ENCODE assay signal across 8 mouse cellular contexts in genomic region chr8:120736486-120736885, GRCm38 (mm10). TPM values are rescaled to one million over a fixed set of nuclear protein-coding genes. Genes with fewer than 3 reads are reported as not detected.
A peak's percentile ranks its signal among the peaks of the same experiment; 100 is the strongest.
DNase-seq lines count a peak whose midpoint lies in the region; ATAC-seq and TF ChIP-seq lines count a peak whose summit lies in the region.

No protein-coding gene starts in this region.

- H3K9ac ChIP-seq in heart, embryonic 14.5 days (ENCODE audit: low read length), result peak overlapping the region; percentile 63

- no peak for TF ChIP-seq POLR2A in cortical plate, adult 2 months (IDR thresholded peaks at IDR 0.05; ENCODE audit: extremely low read depth, insufficient read depth, low read length)

- H3K79me2 ChIP-seq in macrophage (ENCODE audit: inconsistent target), result peaks cover 53% of the 10 kb centered on the region

- WGBS in heart, embryonic 14.5 days, result under 1% methylated on average over 11 of the region's 11 CpGs
- WGBS in macrophage (ENCODE audit: missing documents), result 2% methylated on average over 11 of the region's 11 CpGs

- DNase-seq in layer of hippocampus, adult 2 months (ENCODE audit: low spot score in 2 of 2), result no peak
- DNase-seq in layer of hippocampus, postnatal 36 days, result no peak
- DNase-seq in kidney, postnatal 14 days, result peak; percentile 72
- no peak for DNase-seq in c-Kit-positive CD71-positive TER-119-positive erythroid progenitor cells, embryonic 14.5 days (ENCODE audit: low spot score)
- DNase-seq in testis, postnatal 14 days (ENCODE audit: low spot score), result no peak

- peak overlapping the region; percentile 63 for H3K4me3 ChIP-seq in layer of hippocampus, adult 2 months
- peak overlapping the region; percentile 32 for H3K4me3 ChIP-seq in cortical plate, adult 2 months (ENCODE audit: insufficient read depth, low read length)
- H3K4me3 ChIP-seq in heart, embryonic 14.5 days (ENCODE audit: control insufficient read depth in 1 of 2, insufficient read depth in 1 of 2, low read depth in 1 of 2, low read length in 2 of 2), result peak overlapping the region; percentile 45 to 48
- peak overlapping the region; percentile 92 for H3K4me3 ChIP-seq in macrophage (ENCODE audit: inconsistent target)

- no peak for TF ChIP-seq CTCF in layer of hippocampus, adult 2 months (conservative IDR thresholded peaks at IDR 0.05)
- TF ChIP-seq CTCF in cortical plate, adult 2 months (IDR thresholded peaks at IDR 0.05; ENCODE audit: extremely low read depth, insufficient read depth, low read length), result no peak

- H3K4me2 ChIP-seq in heart, embryonic 14.5 days (ENCODE audit: low read length), result peak overlapping the region; percentile 93

- H3K9me3 ChIP-seq in heart, embryonic 14.5 days (ENCODE audit: control insufficient read depth, low read length), result no peaks in the 10 kb centered on the region

- ATAC-seq in heart, embryonic 14.5 days (ENCODE audit: insufficient number of reproducible peaks, insufficient read depth, low FRiP score, low read depth), result no peak

- peak overlapping the region; percentile 15; the same call in 1 of the 2 replicates for H3K27ac ChIP-seq in layer of hippocampus, adult 2 months
- H3K27ac ChIP-seq in cortical plate, adult 2 months (ENCODE audit: insufficient read depth, low read length), result no peak overlapping the region
- H3K27ac ChIP-seq in heart, embryonic 14.5 days (replicated peaks in 1 of 2; ENCODE audit: control insufficient read depth in 1 of 2, insufficient read depth in 1 of 2, low read depth in 2 of 2, low read length in 2 of 2), result no peak overlapping the region
- peak overlapping the region; percentile 92 for H3K27ac ChIP-seq in macrophage

- no peaks in the 10 kb centered on the region for H3K4me1 ChIP-seq in cortical plate, adult 2 months (ENCODE audit: control insufficient read depth, insufficient read depth, low read length)
- peaks cover 5% of the 10 kb centered on the region in 2 experiments; a peak in 2 of 4 replicates for H3K4me1 ChIP-seq in heart, embryonic 14.5 days (ENCODE audit: control insufficient read depth in 2 of 2, insufficient read depth in 2 of 2, low read length in 2 of 2)

- H3K27me3 ChIP-seq in heart, embryonic 14.5 days (ENCODE audit: control insufficient read depth, insufficient read depth, low read length), result peaks cover 42% of the 10 kb centered on the region

- no peaks in the 10 kb centered on the region for H3K36me3 ChIP-seq in heart, embryonic 14.5 days (ENCODE audit: control insufficient read depth, insufficient read depth, low read length)
- peaks cover 27% of the 10 kb centered on the region for H3K36me3 ChIP-seq in macrophage (ENCODE audit: inconsistent target)

RNA-seq across cellular contexts. Expression of gene Irf8, which starts 0.3 kb away (rescaled TPM):
- total RNA-seq in layer of hippocampus, adult 2 months (2021), result 1 to 10 TPM; 4.7 to 5.2 TPM
- total RNA-seq in layer of hippocampus, postnatal 36 days (2021), result 1 to 10 TPM; 4.7 to 5.2 TPM
- polyA plus RNA-seq in cortical plate, adult 2 months (2012; rRNA removed), result 4.1 and 4.8 TPM in 2 replicates
- 7.5 and 8.5 TPM in 2 replicates for polyA plus RNA-seq in heart, embryonic 14.5 days (2014; fragmentation: Nextera tagmentation; extraction: Ambion mirVana)
- total RNA-seq in macrophage (2018; cell fraction: chromatin; rRNA removed), result 1,000 to 10,000 TPM in 1 of 26 experiments, 100 to 1,000 TPM in 20, 10 to 100 TPM in 5; 46.2 to 1,418 (median 239) TPM
- 100 to 1,000 TPM in 24 of 26 experiments, 10 to 100 TPM in 2; 97.5 to 257 (median 185) TPM for total RNA-seq in macrophage (2018; cell fraction: cytosol; rRNA removed)
- total RNA-seq in macrophage (2018; cell fraction: nucleus; rRNA removed), result 1,000 to 10,000 TPM in 1 of 26 experiments, 100 to 1,000 TPM in 19, 10 to 100 TPM in 6; 76.1 to 1,152 (median 159) TPM
- polyA plus RNA-seq in macrophage (2018), result 116 to 212 TPM (median 193 TPM) in 3 replicates

Comparison
In these comparisons a context has a peak if more than half of its experiments do, and no peak if none do; other contexts are left out.
1. H3K27ac ChIP-seq: peak in layer of hippocampus, adult 2 months (single experiment) and macrophage (single experiment); none in cortical plate, adult 2 months (single experiment) and heart, embryonic 14.5 days (0 of 2).
2. H3K4me3 ChIP-seq: peak in every context shown above with its lines; median percentile 92 in macrophage; 63 in layer of hippocampus, adult 2 months; 46 in heart, embryonic 14.5 days; 32 in cortical plate, adult 2 months.
3. RNA of gene Irf8, which starts 0.3 kb away (polyA plus RNA-seq): 116 to 212 TPM in macrophage; 7.5 to 8.5 TPM in heart, embryonic 14.5 days and 4.1 to 4.8 TPM in cortical plate, adult 2 months; every median in the first group is over 10 times any median in the second.